Mouse (Mus musculus): ENCODE results near the gene Hrh1. TPM values are rescaled to one million over a fixed set of nuclear protein-coding genes. Genes with fewer than 3 reads are reported as not detected.

The Hrh1 gene
- polyA plus RNA-seq (2017; shearing (Covaris generic)) = not detected

- ATAC-seq = no peak
Measured at GRCm38 (mm10) chr6:114397691-114398217, at the start of gene Hrh1. Gene Hrh1, plus strand, starts transcription at chr6:114397936.

- ATAC-seq = no peak
Measured at GRCm38 (mm10) chr6:114354635-114355034, 43.1 kb upstream of the Hrh1 start.

- ATAC-seq = no peak
Measured at GRCm38 (mm10) chr6:114358171-114358570, 39.6 kb upstream of the Hrh1 start.

GRCm38 (mm10) chr6:114362355-114362754 is 35.4 kb upstream of the Hrh1 start:
- no peak for ATAC-seq

- ATAC-seq = no peak
Measured at GRCm38 (mm10) chr6:114363740-114364139, 34.0 kb upstream of the Hrh1 start.

GRCm38 (mm10) chr6:114364734-114365133 is 33.0 kb upstream of the Hrh1 start:
- no peak for ATAC-seq

GRCm38 (mm10) chr6:114366191-114366590 is 31.5 kb upstream of the Hrh1 start:
- no peak for ATAC-seq

GRCm38 (mm10) chr6:114367681-114368080 is 30.1 kb upstream of the Hrh1 start:
- ATAC-seq = no peak

GRCm38 (mm10) chr6:114368196-114368595 is 29.5 kb upstream of the Hrh1 start:
- ATAC-seq = no peak

GRCm38 (mm10) chr6:114372741-114373140 is 25.0 kb upstream of the Hrh1 start:
- ATAC-seq = no peak

GRCm38 (mm10) chr6:114380872-114381271 is 16.9 kb upstream of the Hrh1 start:
- ATAC-seq = no peak

GRCm38 (mm10) chr6:114387320-114387719 is 10.4 kb upstream of the Hrh1 start:
- ATAC-seq = no peak

- no peak for ATAC-seq
Measured at GRCm38 (mm10) chr6:114387855-114388254, 9.9 kb upstream of the Hrh1 start.

- no peak for ATAC-seq
Measured at GRCm38 (mm10) chr6:114390129-114390528, 7.6 kb upstream of the Hrh1 start.

- no peak for ATAC-seq
Measured at GRCm38 (mm10) chr6:114394982-114395381, 2.8 kb upstream of the Hrh1 start.

- no peak for ATAC-seq
Measured at GRCm38 (mm10) chr6:114396605-114397004, 1.1 kb upstream of the Hrh1 start.

GRCm38 (mm10) chr6:114397280-114397679 is 456 bp upstream of the Hrh1 start:
- no peak for ATAC-seq

- no peak for ATAC-seq
Measured at GRCm38 (mm10) chr6:114398626-114399025, 890 bp downstream of the Hrh1 start.

- ATAC-seq = no peak
Measured at GRCm38 (mm10) chr6:114400387-114400786, 2.7 kb downstream of the Hrh1 start.

GRCm38 (mm10) chr6:114400841-114401240 is 3.1 kb downstream of the Hrh1 start:
- ATAC-seq = no peak

GRCm38 (mm10) chr6:114402161-114402560 is 4.4 kb downstream of the Hrh1 start:
- no peak for ATAC-seq

GRCm38 (mm10) chr6:114403632-114404031 is 5.9 kb downstream of the Hrh1 start:
- no peak for ATAC-seq

- ATAC-seq = no peak
Measured at GRCm38 (mm10) chr6:114404128-114404527, 6.4 kb downstream of the Hrh1 start.

- no peak for ATAC-seq
Measured at GRCm38 (mm10) chr6:114404774-114405468, 7.2 kb downstream of the Hrh1 start.

- no peak for ATAC-seq
Measured at GRCm38 (mm10) chr6:114406634-114407033, 8.9 kb downstream of the Hrh1 start.
